ENCODE assay signal across 11 mouse cellular contexts in genomic region chr8:109535140-109535990, GRCm38 (mm10). TPM values are rescaled to one million over a fixed set of nuclear protein-coding genes. Genes with fewer than 3 reads are reported as not detected.
A peak's percentile ranks its signal among the peaks of the same experiment; 100 is the strongest.
DNase-seq lines count a peak whose midpoint lies in the region; ATAC-seq lines count a peak whose summit lies in the region.
"Had no signal": no experiment of that assay in that cellular context is flagged by ENCODE, and none has a peak within 500 bp of the region (broad histone marks: within the 10 kb centered on the region; RNA-seq: fewer than 3 reads in every experiment).

No protein-coding gene starts in this region.

- ATAC-seq in heart, embryonic 12.5 days (ENCODE audit: insufficient number of reproducible peaks, low FRiP score), result no peak

- peaks cover 11% of the 10 kb centered on the region; the same call in 1 of the 2 replicates for H3K27me3 ChIP-seq in heart, embryonic 12.5 days (replicated peaks)
- H3K27me3 ChIP-seq: embryonic facial prominence, embryonic 12.5 days; limb, embryonic 12.5 days had no signal

- H3K4me3 ChIP-seq in heart, embryonic 12.5 days, result no peak overlapping the region
- H3K4me3 ChIP-seq: embryonic facial prominence, embryonic 12.5 days; limb, embryonic 12.5 days had no signal

- H3K9me3 ChIP-seq in heart, embryonic 12.5 days (replicated peaks), result no peaks in the 10 kb centered on the region
- H3K9me3 ChIP-seq: embryonic facial prominence, embryonic 12.5 days; limb, embryonic 12.5 days had no signal

- H3K9ac ChIP-seq in heart, embryonic 12.5 days, result no peak overlapping the region
- H3K9ac ChIP-seq: embryonic facial prominence, embryonic 12.5 days; limb, embryonic 12.5 days had no signal

- H3K27ac ChIP-seq in heart, embryonic 12.5 days (ENCODE audit: poor library complexity, severe bottlenecking), result no peak overlapping the region
- H3K27ac ChIP-seq: embryonic facial prominence, embryonic 12.5 days had no signal

- 77% methylated on average over 19 of the region's 19 CpGs for WGBS in heart, embryonic 12.5 days

- DNase-seq in heart, adult 8-10 months (ENCODE audit: low spot score), result peak; percentile 21
- DNase-seq in spleen, adult 12 weeks (ENCODE audit: low spot score), result peak; percentile 22
- no peak for DNase-seq in spleen, postnatal 36 days (ENCODE audit: low spot score in 2 of 2)
- DNase-seq in c-Kit-negative CD71-positive TER-119-positive erythroid progenitor cells, embryonic 14.5 days (ENCODE audit: low read depth, low spot score), result peak; percentile 32
- DNase-seq in kidney, postnatal 14 days, result peak; percentile 25
- peak; percentile 62 for DNase-seq in retina, postnatal 1 day
- DNase-seq in cerebellum, adult 11 months, result no peak

- peaks cover 4% of the 10 kb centered on the region for H3K4me1 ChIP-seq in heart, embryonic 12.5 days (replicated peaks)

- H3K36me3 ChIP-seq in heart, embryonic 12.5 days, result no peaks in the 10 kb centered on the region
- H3K36me3 ChIP-seq: embryonic facial prominence, embryonic 12.5 days; limb, embryonic 12.5 days had no signal

- no peak overlapping the region for H3K4me2 ChIP-seq in heart, embryonic 12.5 days
- H3K4me2 ChIP-seq: embryonic facial prominence, embryonic 12.5 days; limb, embryonic 12.5 days had no signal

RNA-seq across cellular contexts. Expression of gene Dhx38, which starts 30.3 kb away (rescaled TPM):
- total RNA-seq in heart, adult 8-10 months (2022), result 10 to 100 TPM; 11.5 to 12.3 (median 11.8) TPM
- polyA plus RNA-seq in heart, embryonic 12.5 days (2016; fragmentation: Nextera tagmentation; extraction: Ambion mirVana), result 19.5 and 19.8 TPM in 2 replicates

RNA-seq across cellular contexts. Expression of gene Txnl4b, which starts 30.3 kb away (rescaled TPM):
- total RNA-seq in heart, adult 8-10 months (2022), result 1 to 10 TPM; 5.3 to 7.1 (median 5.5) TPM
- polyA plus RNA-seq in heart, embryonic 12.5 days (2016; fragmentation: Nextera tagmentation; extraction: Ambion mirVana), result 16.2 and 17.2 TPM in 2 replicates

RNA-seq across cellular contexts. Expression of gene Pmfbp1, which starts 41.5 kb away (rescaled TPM):
- not detected for total RNA-seq in heart, adult 8-10 months (2022)
- 0.23 TPM in 1 of 2 replicates, not detected in the other for polyA plus RNA-seq in heart, embryonic 12.5 days (2016; fragmentation: Nextera tagmentation; extraction: Ambion mirVana)
- polyA plus RNA-seq: embryonic facial prominence, embryonic 12.5 days; stomach, embryonic 14.5 days had no signal

RNA-seq across cellular contexts. Expression of gene Hp, which starts 43.6 kb away (rescaled TPM):
- 10 to 100 TPM in 1 of 4 experiments, 1 to 10 TPM in 3; 2.3 to 12.6 (median 5.1) TPM for total RNA-seq in heart, adult 8-10 months (2022)
- 0.33 TPM in 1 of 2 replicates, not detected in the other for polyA plus RNA-seq in heart, embryonic 12.5 days (2016; fragmentation: Nextera tagmentation; extraction: Ambion mirVana)

Comparison
In these comparisons a context has a peak if more than half of its experiments do, and no peak if none do; other contexts are left out.
1. DNase-seq: peak in heart, adult 8-10 months (single experiment), spleen, adult 12 weeks (single experiment), c-Kit-negative CD71-positive TER-119-positive erythroid progenitor cells, embryonic 14.5 days (single experiment), kidney, postnatal 14 days (single experiment) and retina, postnatal 1 day (single experiment); none in spleen, postnatal 36 days (0 of 2) and cerebellum, adult 11 months (single experiment).